Mouse (Mus musculus) erythroblast, embryonic 14.5 days (primary cell): Measurements from ENCODE around the gene Arrdc5.
A peak's percentile ranks its signal among the peaks of the same experiment; 100 is the strongest.

ENCODE experiments used
- GATA1 ChIP-seq: IDR thresholded peaks from 2 replicates; pipeline ENCODE4 v1.6.1; 2012; ENCODE audit warnings: low read length, inconsistent platforms, mixed read lengths
- TAL1 ChIP-seq: IDR thresholded peaks from 3 replicates; pipeline ENCODE4 v1.6.1; 2012; ENCODE audit warnings: low read length, inconsistent platforms, mixed read lengths

GRCm38 (mm10) chr17:56291171-56291511, 8.9 kb downstream of the Arrdc5 start:
- TF ChIP-seq TAL1 (no peak), GATA1 (peak; percentile 42)
